ENCODE assay signal across 10 mouse cellular contexts in the genomic region with DNA sequence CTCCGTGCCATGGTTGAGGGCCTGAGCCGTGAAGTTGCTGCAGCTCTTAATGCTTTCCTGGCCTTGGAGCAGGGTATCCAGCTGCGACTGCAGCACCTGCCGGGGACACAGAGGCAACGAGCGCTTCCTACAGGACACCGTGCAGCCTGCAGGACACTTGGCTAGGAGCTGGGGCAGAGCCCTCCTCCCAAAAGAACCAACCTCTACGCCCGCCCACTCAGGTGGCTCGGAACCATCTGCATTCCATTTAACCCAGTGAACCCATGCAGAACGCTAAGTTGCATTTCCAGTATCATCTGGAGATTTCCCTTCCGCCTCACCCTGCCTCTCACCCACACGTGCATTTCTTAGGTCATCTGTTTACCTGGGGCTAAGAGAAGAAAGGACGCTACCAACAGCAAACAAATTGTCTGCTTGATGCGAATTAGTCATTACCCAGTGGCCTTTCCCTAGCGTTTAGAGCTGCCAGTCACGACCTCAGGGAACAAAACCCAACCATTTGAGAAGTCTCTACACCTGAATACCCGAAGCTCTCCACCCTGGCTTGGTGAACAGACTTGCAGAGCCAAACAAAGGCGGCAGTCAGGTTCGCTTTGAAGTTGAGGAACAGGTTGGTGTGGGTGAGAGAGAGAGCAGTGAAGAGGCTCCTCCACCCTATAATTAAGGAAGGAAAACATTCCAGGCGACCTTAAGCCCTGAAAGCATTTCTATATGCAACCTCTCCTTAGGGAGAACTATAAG. TPM values are rescaled to one million over a fixed set of nuclear protein-coding genes. Genes with fewer than 3 reads are reported as not detected.
DNase-seq lines count a peak whose midpoint lies in the region; ATAC-seq lines count a peak whose summit lies in the region.
"Had no signal": no experiment of that assay in that cellular context is flagged by ENCODE, and none has a peak within 500 bp of the region (broad histone marks: within the 10 kb centered on the region; RNA-seq: fewer than 3 reads in every experiment).

No protein-coding gene starts in this region.

- peak overlapping the region; percentile 85 for H3K27ac ChIP-seq in heart, embryonic 10.5 days
- no peak overlapping the region for H3K27ac ChIP-seq in hindbrain, embryonic 14.5 days

- peaks cover 18% of the 10 kb centered on the region for H3K4me1 ChIP-seq in heart, embryonic 10.5 days
- peaks cover 6% of the 10 kb centered on the region; the same call in 1 of the 2 replicates for H3K4me1 ChIP-seq in hindbrain, embryonic 14.5 days (replicated peaks; ENCODE audit: control insufficient read depth, insufficient read depth, low read length)

- H3K36me3 ChIP-seq in heart, embryonic 10.5 days: no peaks in the 10 kb centered on the region
- H3K36me3 ChIP-seq in hindbrain, embryonic 14.5 days (replicated peaks; ENCODE audit: control insufficient read depth, insufficient read depth): peaks cover 62% of the 10 kb centered on the region

- peak overlapping the region; percentile 71 for H3K4me3 ChIP-seq in heart, embryonic 10.5 days
- H3K4me3 ChIP-seq in hindbrain, embryonic 14.5 days (replicated peaks; ENCODE audit: low read length): no peak overlapping the region
- H3K4me3 ChIP-seq: erythroblast, embryonic 14.5 days had no signal

- H3K9ac ChIP-seq in hindbrain, embryonic 14.5 days: peak overlapping the region; percentile 24; the same call in 1 of the 2 replicates

- no peak overlapping the region for H3K4me2 ChIP-seq in hindbrain, embryonic 14.5 days (replicated peaks)

- no peak for ATAC-seq in hindbrain, embryonic 14.5 days (ENCODE audit: low FRiP score)

- 31% methylated on average over 21 of the region's 21 CpGs for WGBS in heart, embryonic 10.5 days
- 54% methylated on average over 21 of the region's 21 CpGs for WGBS in hindbrain, embryonic 14.5 days

- intact Hi-C loops in heart, postnatal 36 days (cut with DNase I): loop anchor here (2.0 kb wide), 1 partner anchor 69 kb away; no protein-coding TSS in a partner anchor
- intact Hi-C loops in left cerebral cortex, postnatal 25 days (cut with DNase I): loop anchor here (2.0 to 5.0 kb wide), 2 partner anchors 23 to 116 kb away; partner anchors contain the start of gene Trim2

- H3K9me3 ChIP-seq in heart, embryonic 10.5 days: no peaks in the 10 kb centered on the region
- no peaks in the 10 kb centered on the region for H3K9me3 ChIP-seq in hindbrain, embryonic 14.5 days (ENCODE audit: control insufficient read depth, low read length)

- DNase-seq in heart, embryonic 10.5 days (ENCODE audit: low spot score): no peak
- no peak for DNase-seq in heart, postnatal 36 days
- DNase-seq in embryo, embryonic 11 days: peak; percentile 40
- no peak for DNase-seq in hindbrain, embryonic 14.5 days (ENCODE audit: low spot score)
- DNase-seq in lung, adult 18-20 months: peak; percentile 35 to 67
- DNase-seq in T-cell, adult 2 months (ENCODE audit: low spot score): no peak
- no peak for DNase-seq in retina, postnatal 1 day
- no peak for DNase-seq in left cerebral cortex, postnatal 25 days (ENCODE audit: low spot score in 2 of 2)

- peaks cover 24% of the 10 kb centered on the region for H3K27me3 ChIP-seq in heart, embryonic 10.5 days (ENCODE audit: insufficient read depth, poor library complexity, severe bottlenecking)
- H3K27me3 ChIP-seq in hindbrain, embryonic 14.5 days (ENCODE audit: control insufficient read depth, insufficient read depth, low read length): no peaks in the 10 kb centered on the region
- H3K27me3 ChIP-seq: CH12.LX had no signal

RNA-seq across cellular contexts. Expression of gene Gm6525, which starts 17.4 kb away (rescaled TPM):
- polyA plus RNA-seq in heart, embryonic 10.5 days (2016; fragmentation: Nextera tagmentation; extraction: Ambion mirVana): 0.14 and 0.25 TPM in 2 replicates
- total RNA-seq in heart, postnatal 36 days (2021): not detected
- polyA plus RNA-seq in hindbrain, embryonic 14.5 days (2014; fragmentation: Nextera tagmentation; extraction: Ambion mirVana): 0.74 and 2.7 TPM in 2 replicates
- not detected for total RNA-seq in left cerebral cortex, postnatal 25 days (2021)
- polyA plus RNA-seq: erythroblast, embryonic 14.5 days had no signal

RNA-seq across cellular contexts. Expression of gene Mnd1, which starts 35.7 kb away (rescaled TPM):
- 10.0 and 14.0 TPM in 2 replicates for polyA plus RNA-seq in heart, embryonic 10.5 days (2016; fragmentation: Nextera tagmentation; extraction: Ambion mirVana)
- total RNA-seq in heart, postnatal 36 days (2021): 1 to 10 TPM; 2.9 to 3.1 TPM
- 1.7 and 1.9 TPM in 2 replicates for polyA plus RNA-seq in hindbrain, embryonic 14.5 days (2014; fragmentation: Nextera tagmentation; extraction: Ambion mirVana)
- 1 to 10 TPM; 1.3 TPM for total RNA-seq in left cerebral cortex, postnatal 25 days (2021)

Comparison
In these comparisons a context has a peak if more than half of its experiments do, and no peak if none do; other contexts are left out.
1. DNase-seq: peak in embryo, embryonic 11 days (single experiment) and lung, adult 18-20 months (2 of 2); none in heart, embryonic 10.5 days (single experiment), heart, postnatal 36 days (0 of 2), hindbrain, embryonic 14.5 days (single experiment), T-cell, adult 2 months (single experiment), retina, postnatal 1 day (single experiment) and left cerebral cortex, postnatal 25 days (0 of 2).